Comparison of ENCODE assay signal across 10 mouse cellular contexts in the genomic region with DNA sequence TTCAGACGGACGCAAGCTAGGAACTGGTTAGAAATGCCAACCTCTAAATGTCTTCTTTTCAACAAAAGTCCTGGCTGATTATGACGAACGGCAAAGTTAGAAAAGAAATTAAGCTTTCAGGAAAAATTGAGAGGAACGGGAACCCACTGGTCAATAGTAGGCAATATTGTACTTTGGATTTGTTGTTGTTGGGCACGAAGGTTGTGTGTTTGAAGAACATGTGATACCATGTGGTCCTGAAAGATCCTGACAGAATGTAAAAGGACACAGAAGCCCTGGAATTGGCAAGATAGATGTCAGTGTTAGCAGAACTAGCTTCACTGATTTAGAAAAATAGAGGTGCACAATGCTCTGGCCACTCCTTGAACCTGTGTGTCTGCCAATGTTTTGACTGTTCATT. TPM values are rescaled to one million over a fixed set of nuclear protein-coding genes. Genes with fewer than 3 reads are reported as not detected.
DNase-seq lines count a peak whose midpoint lies in the region; ATAC-seq and TF ChIP-seq lines count a peak whose summit lies in the region.
"Not testable (repeated sequence)": the region's sequence is repeated elsewhere in the genome, so short reads cannot be mapped to it uniquely, and the experiment has no call there.
"Had no signal": no experiment of that assay in that cellular context is flagged by ENCODE, and none has a peak within 500 bp of the region (broad histone marks: within the 10 kb centered on the region; RNA-seq: fewer than 3 reads in every experiment).

No protein-coding gene starts in this region.

- H3K4me2 ChIP-seq in forebrain, embryonic 13.5 days, result peak overlapping the region; percentile 94; the same call in 1 of the 2 replicates
- peak overlapping the region; percentile 92; the same call in 1 of the 2 replicates for H3K4me2 ChIP-seq in heart, embryonic 13.5 days
- H3K4me2 ChIP-seq in heart, embryonic 15.5 days, result peak overlapping the region; percentile 94; the same call in 1 of the 2 replicates
- not testable (repeated sequence) for H3K4me2 ChIP-seq in liver, postnatal 0 days (ENCODE audit: low read depth, low read length)
- peak overlapping the region; percentile 90; the same call in 1 of the 2 replicates for H3K4me2 ChIP-seq in lung, embryonic 15.5 days
- H3K4me2 ChIP-seq in lung, postnatal 0 days (replicated peaks; ENCODE audit: low read depth, low read length), result peak overlapping the region; percentile 93; the same call in 1 of the 2 replicates

- peaks cover 29% of the 10 kb centered on the region for H3K27me3 ChIP-seq in forebrain, embryonic 13.5 days
- H3K27me3 ChIP-seq in heart, embryonic 13.5 days (replicated peaks), result peaks cover 17% of the 10 kb centered on the region
- H3K27me3 ChIP-seq in heart, embryonic 15.5 days; kidney, adult 2 months (replicated peaks; ENCODE audit: control insufficient read depth, insufficient read depth, low read length); liver, postnatal 0 days (ENCODE audit: insufficient read depth, low read length); lung, embryonic 15.5 days; lung, postnatal 0 days (replicated peaks; ENCODE audit: insufficient read depth, low read length): not testable (repeated sequence)

- not testable (repeated sequence) for TF ChIP-seq CTCF in kidney, adult 2 months (conservative IDR thresholded peaks at IDR 0.05; ENCODE audit: insufficient read depth, insufficient read length, low read depth, low read length); liver, postnatal 0 days (IDR thresholded peaks at IDR 0.05; ENCODE audit: low read depth); lung, postnatal 0 days (IDR thresholded peaks at IDR 0.05)

- not testable (repeated sequence) for H3K27ac ChIP-seq in forebrain, embryonic 13.5 days; heart, embryonic 13.5 days (replicated peaks); heart, embryonic 15.5 days; lung, postnatal 0 days (ENCODE audit: low read length)
- H3K27ac ChIP-seq in kidney, adult 2 months (ENCODE audit: insufficient read depth, low read depth, low read length), result peak overlapping the region; percentile 85
- peak overlapping the region; percentile 93 for H3K27ac ChIP-seq in liver, postnatal 0 days (ENCODE audit: low read depth)
- peak overlapping the region; percentile 95 for H3K27ac ChIP-seq in lung, embryonic 15.5 days

- not testable (repeated sequence) for H3K9ac ChIP-seq in forebrain, embryonic 13.5 days; heart, embryonic 13.5 days; heart, embryonic 15.5 days; lung, embryonic 15.5 days; lung, postnatal 0 days (replicated peaks; ENCODE audit: low read depth)
- H3K9ac ChIP-seq in liver, postnatal 0 days (replicated peaks), result 0 out of 2 replicates have a peak overlapping the region, but pooled peaks have one; percentile 70

- not testable (repeated sequence) for H3K36me3 ChIP-seq in forebrain, embryonic 13.5 days (ENCODE audit: poor library complexity, severe bottlenecking); heart, embryonic 13.5 days; heart, embryonic 15.5 days; kidney, adult 2 months (ENCODE audit: control insufficient read depth, insufficient read depth, low read length); liver, postnatal 0 days (replicated peaks; ENCODE audit: insufficient read depth, low read length); lung, embryonic 15.5 days; lung, postnatal 0 days (ENCODE audit: insufficient read depth, low read length)

- not testable (repeated sequence) for TF ChIP-seq EP300 in liver, postnatal 0 days (IDR thresholded peaks at IDR 0.05; ENCODE audit: low read depth); lung, postnatal 0 days (IDR thresholded peaks at IDR 0.05)

- TF ChIP-seq POLR2A in kidney, adult 2 months (IDR thresholded peaks at IDR 0.05; ENCODE audit: low read depth, low read length), result not testable (repeated sequence)

- H3K4me1 ChIP-seq in forebrain, embryonic 13.5 days, result peaks cover 13% of the 10 kb centered on the region; the same call in 1 of the 2 replicates
- H3K4me1 ChIP-seq in heart, embryonic 13.5 days, result peaks cover 28% of the 10 kb centered on the region
- peaks cover 15% of the 10 kb centered on the region for H3K4me1 ChIP-seq in heart, embryonic 15.5 days (replicated peaks)
- not testable (repeated sequence) for H3K4me1 ChIP-seq in kidney, adult 2 months (ENCODE audit: control insufficient read depth, insufficient read depth, low read length); liver, postnatal 0 days (ENCODE audit: insufficient read depth); lung, postnatal 0 days (ENCODE audit: insufficient read depth, low read depth, low read length)
- H3K4me1 ChIP-seq in lung, embryonic 15.5 days, result peaks cover 14% of the 10 kb centered on the region; the same call in 1 of the 2 replicates

- ATAC-seq in forebrain, embryonic 13.5 days; heart, embryonic 13.5 days (ENCODE audit: extremely low read depth, insufficient number of reproducible peaks, low FRiP score, low TSS enrichment); heart, embryonic 15.5 days (replicated peaks; ENCODE audit: insufficient number of reproducible peaks, insufficient read depth, low FRiP score, low read depth); lung, embryonic 15.5 days (ENCODE audit: borderline replicate concordance, extremely low read depth, low FRiP score, low TSS enrichment); lung, postnatal 0 days: not testable (repeated sequence)
- peak; percentile 59 for ATAC-seq in liver, postnatal 0 days

- not testable (repeated sequence) for H3K4me3 ChIP-seq in forebrain, embryonic 13.5 days; heart, embryonic 13.5 days; heart, embryonic 15.5 days; kidney, adult 2 months (ENCODE audit: insufficient read depth, low read depth, low read length); liver, postnatal 0 days (ENCODE audit: low read depth, low read length); lung, postnatal 0 days (ENCODE audit: low read depth, low read length)
- peak overlapping the region; percentile 63 for H3K4me3 ChIP-seq in lung, embryonic 15.5 days

- DNase-seq in kidney, adult 2 months, result peak; percentile 28
- not testable (repeated sequence) for DNase-seq in liver, postnatal 0 days; lung, postnatal 0 days (ENCODE audit: low spot score)

- H3K9me3 ChIP-seq in forebrain, embryonic 13.5 days (replicated peaks); heart, embryonic 13.5 days; heart, embryonic 15.5 days (replicated peaks); liver, postnatal 0 days (ENCODE audit: low read length); lung, embryonic 15.5 days; lung, postnatal 0 days (ENCODE audit: low read length): not testable (repeated sequence)

- WGBS in forebrain, embryonic 13.5 days, result 93% methylated on average over 6 of the region's 6 CpGs
- 90% methylated on average over 6 of the region's 6 CpGs for WGBS in heart, embryonic 13.5 days
- WGBS in heart, embryonic 15.5 days, result 87% methylated on average over 6 of the region's 6 CpGs
- WGBS in kidney, adult 2 months, result 56% methylated on average over 6 of the region's 6 CpGs
- WGBS in liver, postnatal 0 days (ENCODE audit: insufficient replicate concordance), result 73% methylated on average over 6 of the region's 6 CpGs
- 71% methylated on average over 6 of the region's 6 CpGs for WGBS in lung, embryonic 15.5 days
- 63% methylated on average over 6 of the region's 6 CpGs for WGBS in lung, postnatal 0 days

RNA-seq across cellular contexts. Expression of a gene that starts 0.9 kb away (rescaled TPM):
- 1.5 and 1.8 TPM in 2 replicates for polyA plus RNA-seq in forebrain, embryonic 13.5 days (2015; fragmentation: Nextera tagmentation; extraction: Ambion mirVana)
- polyA plus RNA-seq in heart, embryonic 13.5 days (2015; fragmentation: Nextera tagmentation; extraction: Ambion mirVana), result 16.4 and 21.3 TPM in 2 replicates
- 11.2 and 11.8 TPM in 2 replicates for polyA plus RNA-seq in heart, embryonic 15.5 days (2015; fragmentation: Nextera tagmentation; extraction: Ambion mirVana)
- polyA plus RNA-seq in kidney, adult 2 months (2012; rRNA removed), result 59.6 and 61.4 TPM in 2 replicates
- polyA plus RNA-seq in liver, postnatal 0 days (2015; fragmentation: Nextera tagmentation; extraction: Ambion mirVana), result 17.1 and 22.6 TPM in 2 replicates
- polyA plus RNA-seq in lung, embryonic 15.5 days (2015; fragmentation: Nextera tagmentation; extraction: Ambion mirVana), result 14.8 TPM in 2 replicates
- polyA plus RNA-seq in lung, postnatal 0 days (2015; fragmentation: Nextera tagmentation; extraction: Ambion mirVana), result 8.4 and 9.4 TPM in 2 replicates
- polyA plus RNA-seq: activated CD4-positive, CD25-positive, alpha-beta regulatory T cell, adult 4 months; CD4-positive, CD25-positive, alpha-beta regulatory T cell, adult 4 months; G1E had no signal
